Mouse (Mus musculus): ENCODE measurements around the gene Snf8.

- TF ChIP-seq CTCF (IDR thresholded peaks at IDR 0.05; ENCODE audit: extremely low read depth, insufficient read depth, low read length) (no peak), POLR2A (IDR thresholded peaks at IDR 0.05; ENCODE audit: extremely low read depth, insufficient read depth, low read length) (no peak)
These were observed 10.3 kb downstream of the Snf8 start for GRCm38 (mm10) chr11:96044803-96045567.
